Mouse (Mus musculus) cortical plate, adult 2 months (tissue): ENCODE data around the gene Usp54.

Experiments used
- CTCF ChIP-seq: fragments of 200-500 bp; IDR thresholded peaks from 2 replicates; pipeline ENCODE4 v1.5.1; 2011; ENCODE audit warnings: mild to moderate bottlenecking, control low read depth, low read length; ENCODE audit not compliant: insufficient read depth; ENCODE audit errors: extremely low read depth
- POLR2A ChIP-seq: fragments of 200-500 bp; IDR thresholded peaks from 2 replicates; pipeline ENCODE4 v1.6.1; 2011; ENCODE audit warnings: mild to moderate bottlenecking, low read length, control low read depth; ENCODE audit not compliant: insufficient read depth; ENCODE audit errors: extremely low read depth

DNA sequence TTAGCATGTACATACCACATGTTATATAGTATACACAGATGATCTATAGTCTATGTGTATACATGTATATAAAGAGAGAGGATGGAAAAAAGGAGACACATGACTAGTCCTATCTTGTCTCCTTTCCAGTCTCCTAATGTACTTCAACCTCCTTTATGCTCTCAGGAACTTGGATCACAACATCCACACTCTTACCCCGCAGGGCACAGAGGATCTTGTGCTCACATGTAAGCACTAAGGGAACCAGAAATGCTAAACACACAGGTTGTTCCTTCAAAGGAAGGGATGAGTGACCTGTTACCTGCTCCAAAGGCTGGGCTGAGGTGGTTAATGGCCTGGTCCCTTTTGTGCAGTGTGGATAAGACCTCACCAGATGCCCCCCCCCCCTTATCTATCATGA, 28.0 kb downstream of the Usp54 start:
- no peak for TF ChIP-seq POLR2A
- TF ChIP-seq CTCF, result no peak
